In the genomic region with DNA sequence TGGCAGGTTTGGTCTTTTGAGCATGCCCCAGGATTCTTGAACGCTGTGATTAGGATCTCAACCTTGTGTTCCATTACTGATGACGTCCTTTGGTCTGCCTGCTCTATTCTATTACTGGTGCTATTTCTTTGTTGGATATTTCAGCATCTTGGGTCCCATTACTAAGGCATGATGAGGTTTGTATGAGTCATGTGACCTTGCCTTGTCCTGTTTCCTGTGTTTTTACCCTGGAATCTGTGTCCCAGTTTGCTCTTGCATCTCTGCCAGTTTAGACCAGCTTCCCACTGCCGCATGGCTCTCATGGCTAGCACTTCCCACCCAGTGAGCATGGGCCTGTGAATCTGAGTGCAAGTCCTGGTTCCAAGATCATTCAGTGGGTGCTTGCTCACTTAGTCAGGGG, we compare ENCODE assay signal across 29 mouse cellular contexts. TPM values are rescaled to one million over a fixed set of nuclear protein-coding genes. Genes with fewer than 3 reads are reported as not detected.
"Had no signal": no experiment of that assay in that cellular context is flagged by ENCODE, and none has a peak within 500 bp of the region (broad histone marks: within the 10 kb centered on the region; RNA-seq: fewer than 3 reads in every experiment).

No protein-coding gene starts in this region.

- H3K27ac ChIP-seq: gastrocnemius, adult 2 months; heart, adult 2 months; hindbrain, embryonic 10.5 days; hindbrain, embryonic 12.5 days; hindbrain, embryonic 14.5 days; intestine, embryonic 15.5 days; layer of hippocampus, adult 2 months; left cerebral cortex, adult 2 months; limb, embryonic 10.5 days; limb, embryonic 12.5 days; liver, embryonic 13.5 days; liver, embryonic 15.5 days had no signal

- H3K4me1 ChIP-seq: heart, embryonic 12.5 days; hindbrain, embryonic 10.5 days; hindbrain, embryonic 12.5 days; intestine, embryonic 15.5 days; limb, embryonic 10.5 days; limb, embryonic 12.5 days; liver, embryonic 13.5 days; liver, embryonic 15.5 days had no signal

- H3K4me3 ChIP-seq: gastrocnemius, adult 2 months; heart, adult 2 months; heart, embryonic 12.5 days; hindbrain, embryonic 10.5 days; hindbrain, embryonic 12.5 days; intestine, embryonic 15.5 days; layer of hippocampus, adult 2 months; left cerebral cortex, adult 2 months; limb, embryonic 10.5 days; limb, embryonic 12.5 days; liver, embryonic 13.5 days; liver, embryonic 15.5 days had no signal

- H3K9me3 ChIP-seq: hindbrain, embryonic 10.5 days; hindbrain, embryonic 12.5 days; intestine, embryonic 15.5 days; limb, embryonic 10.5 days; limb, embryonic 12.5 days; liver, embryonic 13.5 days; liver, embryonic 15.5 days had no signal

- H3K4me2 ChIP-seq: heart, embryonic 12.5 days; hindbrain, embryonic 12.5 days; hindbrain, embryonic 14.5 days; intestine, embryonic 15.5 days; limb, embryonic 12.5 days; liver, embryonic 11.5 days; liver, embryonic 13.5 days; liver, embryonic 15.5 days had no signal

- ATAC-seq: hindbrain, embryonic 16.5 days; inflammation-experienced regulatory T-cells, adult 6 months; intestine, embryonic 15.5 days; intestine, postnatal 0 days had no signal

- H3K9ac ChIP-seq: heart, embryonic 12.5 days; hindbrain, embryonic 12.5 days; hindbrain, embryonic 14.5 days; intestine, embryonic 15.5 days; limb, embryonic 12.5 days; liver, embryonic 13.5 days; liver, embryonic 15.5 days had no signal

- H3K36me3 ChIP-seq: heart, embryonic 12.5 days; hindbrain, embryonic 10.5 days; hindbrain, embryonic 12.5 days; intestine, embryonic 15.5 days; limb, embryonic 10.5 days; limb, embryonic 12.5 days; liver, embryonic 13.5 days; liver, embryonic 15.5 days had no signal

- DNase-seq: gastrocnemius, adult 2 months; gastrocnemius, postnatal 10 days; gastrocnemius, postnatal 25 days; heart, adult 2 months; heart, postnatal 10 days; heart, postnatal 36 days; kidney, adult 18-20 months; kidney, adult 8-10 months; kidney, postnatal 10 days; kidney, postnatal 25 days; kidney, postnatal 4 days; liver; liver, embryonic 13.5 days had no signal

- H3K27me3 ChIP-seq: heart, embryonic 12.5 days; hindbrain, embryonic 12.5 days; intestine, embryonic 15.5 days; limb, embryonic 12.5 days; liver, embryonic 13.5 days had no signal

RNA-seq across cellular contexts. Expression of gene Gm20721, which starts 45.4 kb away (rescaled TPM):
- polyA plus RNA-seq: heart, adult 2 months; inflammation-experienced regulatory T-cells, adult 6 months had no signal

RNA-seq across cellular contexts. Expression of gene Tubb1, which starts 58.6 kb away (rescaled TPM):
- total RNA-seq: gastrocnemius, adult 2 months; layer of hippocampus, adult 2 months; layer of hippocampus, postnatal 10 days; layer of hippocampus, postnatal 25 days; left cerebral cortex, adult 2 months had no signal
- polyA plus RNA-seq: intestine, postnatal 0 days had no signal
